Mouse (Mus musculus): ENCODE data around the gene Srcap.
"Not testable (repeated sequence)": the region's sequence is repeated elsewhere in the genome, so short reads cannot be mapped to it uniquely, and the experiment has no call there.

Gene Srcap

DNA sequence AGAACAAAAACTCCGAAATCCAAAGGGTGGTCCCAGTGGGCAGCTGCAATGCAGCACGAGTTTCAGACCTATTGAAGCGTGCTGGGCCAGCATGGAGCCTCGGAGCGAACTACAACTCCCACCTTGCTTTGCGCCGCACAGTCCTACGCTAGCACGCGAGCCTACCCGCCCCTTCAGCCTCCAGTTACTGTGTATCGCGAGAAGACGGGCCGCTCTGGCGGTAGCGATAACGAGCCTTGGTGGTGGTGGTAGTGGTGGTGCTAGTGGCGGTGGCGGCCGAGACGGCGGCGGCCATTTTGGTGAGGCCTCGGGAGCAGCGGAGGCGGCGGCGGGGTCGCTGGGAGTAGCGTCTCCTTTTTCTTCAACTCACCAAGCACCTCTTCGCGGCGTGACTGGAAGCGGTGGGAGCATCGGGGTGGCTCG is at the start of gene Srcap:
Srcap (plus strand) TSS at position 176 of the 423 bp plus-strand sequence.
- peak; percentile 98 for DNase-seq

- DNase-seq: no peak
Observed at GRCm38 (mm10) chr7:127465191-127465590, 46.6 kb upstream of the Srcap start.

DNA sequence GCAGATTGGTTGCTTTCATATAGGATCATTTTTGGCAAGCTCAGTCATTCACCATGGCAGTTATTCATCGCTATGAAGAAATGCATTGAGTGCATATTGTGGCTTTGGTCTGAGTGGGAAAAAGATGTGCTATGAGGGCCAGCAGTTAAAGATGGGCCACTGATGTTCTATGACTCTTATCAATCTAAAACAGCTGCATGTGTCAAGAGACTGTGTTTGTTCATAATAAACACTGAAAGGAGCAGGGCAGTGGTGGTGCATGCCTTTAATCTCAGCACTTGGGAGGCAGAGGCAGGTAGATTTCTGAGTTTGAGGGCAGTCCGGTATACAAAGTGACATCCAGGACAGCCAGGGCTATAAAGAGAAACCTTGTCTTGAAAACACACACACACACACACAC is 46.1 kb upstream of the Srcap start:
- not testable (repeated sequence) for DNase-seq

GRCm38 (mm10) chr7:127466606-127467005 is 45.2 kb upstream of the Srcap start:
- DNase-seq: no peak

- DNase-seq: peak; percentile 46
Observed at GRCm38 (mm10) chr7:127470011-127470715, 41.6 kb upstream of the Srcap start.

DNA sequence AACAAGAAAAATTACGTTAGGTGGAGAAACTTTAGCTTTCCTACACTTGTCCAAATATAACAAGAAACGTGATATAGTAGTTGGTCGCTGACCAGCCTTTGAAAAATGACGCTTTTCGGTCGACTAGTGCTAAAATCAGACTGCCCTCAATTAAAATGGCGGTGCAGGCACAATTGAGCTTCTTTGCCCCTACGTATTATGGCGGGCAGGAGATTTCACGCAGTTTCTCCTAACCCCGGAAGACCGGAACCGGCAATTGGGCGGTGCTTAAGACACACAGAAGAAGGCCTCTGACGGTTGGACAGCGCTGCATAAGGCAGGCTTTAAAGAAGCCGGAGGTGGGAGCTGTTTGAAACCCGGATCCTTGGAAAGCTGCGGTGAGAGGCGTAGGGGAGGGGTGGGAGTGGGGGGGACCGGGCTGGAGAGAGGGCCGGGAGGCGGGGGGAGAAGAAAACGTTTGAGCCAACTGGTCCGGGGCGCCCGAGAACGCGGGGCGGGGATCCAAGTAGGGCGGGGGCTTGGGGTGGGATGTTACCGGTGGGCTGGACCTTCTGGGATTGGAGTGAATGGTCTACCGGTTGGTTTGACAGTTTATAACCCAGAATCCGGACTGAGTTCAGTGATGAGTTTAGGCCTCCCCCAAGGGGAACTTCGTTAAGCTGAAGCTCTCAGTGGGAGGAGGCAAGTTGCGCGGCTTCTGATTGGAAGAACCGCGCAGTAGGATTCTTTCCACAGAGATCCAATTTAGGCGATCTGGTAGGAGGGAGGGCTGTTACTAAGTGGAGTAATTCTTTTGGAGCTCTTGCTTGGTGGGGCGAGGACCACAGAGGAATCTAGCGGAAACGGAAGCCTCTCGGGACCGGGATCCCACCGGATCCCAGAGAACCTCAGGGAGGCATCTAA is 40.8 kb upstream of the Srcap start:
- peak; percentile 94 for DNase-seq

- DNase-seq: peak; percentile 75
Observed at GRCm38 (mm10) chr7:127471646-127472010, 40.2 kb upstream of the Srcap start.

DNA sequence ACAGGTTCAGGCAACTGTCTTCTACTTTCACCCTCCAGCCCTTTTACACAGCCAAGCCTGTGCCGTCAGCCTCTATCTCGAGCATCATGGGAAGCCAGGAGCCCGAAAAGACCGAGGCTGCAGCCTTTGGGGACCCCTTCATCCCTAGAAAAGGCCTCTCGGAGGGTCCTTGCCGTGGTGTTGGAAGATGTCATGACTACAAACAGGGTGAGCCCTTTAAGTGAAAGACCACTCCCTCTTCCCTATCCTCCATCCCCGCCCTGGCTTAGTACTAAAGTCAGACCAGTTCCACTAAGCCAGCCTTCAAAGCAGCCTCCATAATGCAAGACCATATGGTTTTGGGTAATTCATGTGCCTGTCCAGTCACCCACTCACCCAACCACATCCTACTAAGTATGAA is 39.7 kb upstream of the Srcap start:
- no peak for DNase-seq

- DNase-seq: peak; percentile 36
Observed at GRCm38 (mm10) chr7:127473705-127474104, 38.1 kb upstream of the Srcap start.

GRCm38 (mm10) chr7:127474378-127475070 is 37.3 kb upstream of the Srcap start:
- DNase-seq: no peak

DNA sequence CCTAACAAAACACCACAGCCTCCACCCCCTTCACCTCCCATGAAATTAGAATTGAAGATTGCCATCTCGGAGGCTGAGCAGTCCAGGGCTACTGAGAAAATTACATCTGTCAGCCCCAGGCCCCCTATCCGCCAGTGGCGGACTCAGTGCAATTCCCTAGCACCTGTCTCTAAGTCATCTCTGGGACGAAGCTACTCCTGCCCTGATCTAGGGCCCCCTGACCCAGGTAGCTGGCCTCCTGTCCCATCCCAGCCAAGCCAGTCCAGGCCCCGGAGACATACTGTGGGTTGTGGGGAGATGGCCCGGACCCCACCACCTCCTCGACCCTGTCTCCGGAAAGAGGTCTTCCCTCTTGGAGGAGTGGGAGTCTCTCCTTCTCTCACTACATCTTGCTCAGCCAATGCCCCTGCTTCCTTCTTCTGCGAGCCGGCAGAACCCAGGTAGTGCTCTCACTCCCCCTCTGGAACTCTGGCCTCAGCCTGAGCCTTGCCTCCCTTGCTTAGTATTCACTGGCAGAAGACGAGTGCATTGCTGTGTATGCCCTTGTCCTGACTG is 36.5 kb upstream of the Srcap start:
- DNase-seq: no peak

GRCm38 (mm10) chr7:127476336-127476735 is 35.4 kb upstream of the Srcap start:
- DNase-seq: peak; percentile 45

DNA sequence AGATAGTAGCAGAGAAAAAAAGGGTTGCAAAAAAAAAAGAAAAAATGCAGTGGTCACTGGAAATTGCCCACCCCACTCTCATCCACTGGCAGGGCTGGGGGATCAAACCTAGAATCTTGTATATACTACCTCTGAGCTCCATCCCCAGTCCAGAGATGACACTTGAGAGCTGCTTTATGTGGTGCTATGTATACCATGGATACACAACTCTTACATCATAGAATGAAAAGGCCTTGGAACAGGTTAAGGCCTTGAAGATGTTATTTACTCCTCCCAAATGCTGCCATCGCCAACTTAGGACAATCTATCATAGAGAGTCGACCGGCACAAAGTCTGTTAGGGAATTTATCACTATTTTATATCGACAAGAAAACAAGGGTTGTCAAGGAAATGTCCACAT is 34.9 kb upstream of the Srcap start:
- no peak for DNase-seq

DNA sequence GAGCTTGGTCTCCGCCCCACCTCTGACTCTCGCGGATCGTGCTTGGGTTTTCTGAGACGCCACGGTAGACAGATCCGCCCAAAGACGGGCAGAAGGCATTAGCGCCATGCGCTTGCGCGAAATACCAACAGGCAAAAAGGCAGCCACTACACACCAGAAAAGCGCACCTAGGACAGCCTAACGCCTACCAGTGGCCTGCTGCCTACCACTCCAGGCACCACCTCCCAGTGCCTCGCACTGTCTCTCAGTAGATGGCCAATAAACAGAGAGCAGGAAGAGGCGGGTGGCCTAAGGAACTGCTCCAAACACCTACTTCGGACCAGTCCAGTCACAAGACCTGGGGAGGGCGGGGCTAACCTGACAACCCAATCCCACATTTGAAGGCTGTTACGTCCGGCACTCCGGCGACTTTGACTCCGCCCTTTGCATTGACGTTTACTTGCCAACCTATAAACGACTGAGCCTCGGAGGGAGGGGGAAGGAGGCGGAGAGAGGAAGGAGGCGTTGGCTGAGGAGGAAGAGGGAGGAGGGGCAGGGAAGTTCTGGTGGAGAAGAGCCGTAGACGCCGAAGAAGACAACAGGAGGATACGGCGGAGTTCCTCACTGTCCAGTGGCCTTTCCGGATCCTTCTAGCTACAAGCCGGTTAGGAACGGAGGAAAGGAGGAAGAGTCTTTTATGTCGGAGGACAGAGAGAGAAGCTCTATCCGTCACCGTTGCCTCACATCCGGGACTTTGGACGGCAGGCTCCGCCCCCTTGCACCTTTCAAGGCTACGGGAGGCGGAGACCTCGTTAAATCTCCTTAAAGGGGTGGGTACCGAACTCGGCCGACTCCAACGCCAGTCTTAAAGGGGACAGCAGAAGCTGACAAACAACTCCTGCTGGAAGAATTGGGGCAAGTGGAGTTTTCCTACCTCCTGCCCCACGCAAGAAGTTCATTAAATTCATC is 33.8 kb upstream of the Srcap start:
- peak; percentile 99 for DNase-seq

DNA sequence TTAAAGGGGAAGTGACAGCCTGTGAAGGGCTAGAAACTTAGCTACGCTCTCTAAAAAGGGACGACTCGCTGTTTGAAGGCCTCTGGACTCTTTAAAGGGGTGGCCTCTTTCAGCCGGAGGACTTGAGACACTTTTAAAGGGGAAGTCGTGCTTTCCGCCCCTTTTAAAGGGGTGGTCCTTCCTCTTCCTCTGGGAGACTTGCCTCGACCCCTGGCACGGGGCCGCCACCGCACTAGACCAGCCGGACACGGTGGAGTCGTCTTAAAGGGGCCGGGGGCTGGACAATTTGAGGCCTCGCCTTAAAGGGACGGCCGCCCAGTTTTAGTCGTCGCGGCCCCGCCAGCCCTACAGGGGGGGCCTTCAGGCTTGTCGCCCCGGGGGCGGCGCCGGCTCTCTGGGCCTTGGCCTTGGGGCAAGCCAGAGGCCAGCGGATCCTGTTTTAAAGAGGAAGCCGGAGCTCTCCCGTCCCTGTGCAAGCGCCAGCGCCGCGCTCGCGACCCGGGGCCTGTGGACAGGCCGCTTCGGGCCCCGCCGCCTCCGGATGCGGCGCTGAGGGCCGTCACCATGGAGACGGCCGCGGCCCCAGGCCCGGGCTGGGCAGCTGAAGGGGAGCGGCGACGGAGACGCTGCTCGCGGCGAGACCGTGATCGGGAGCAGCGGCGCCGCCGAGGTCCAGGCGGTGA is 33.0 kb upstream of the Srcap start, which contains the start of gene Fbrs:
Fbrs (plus strand) TSS at position 565 of the 683 bp plus-strand sequence.
- DNase-seq: peak; percentile 98

- DNase-seq: peak; percentile 49
Observed at GRCm38 (mm10) chr7:127479318-127480225, 32.2 kb upstream of the Srcap start.

DNA sequence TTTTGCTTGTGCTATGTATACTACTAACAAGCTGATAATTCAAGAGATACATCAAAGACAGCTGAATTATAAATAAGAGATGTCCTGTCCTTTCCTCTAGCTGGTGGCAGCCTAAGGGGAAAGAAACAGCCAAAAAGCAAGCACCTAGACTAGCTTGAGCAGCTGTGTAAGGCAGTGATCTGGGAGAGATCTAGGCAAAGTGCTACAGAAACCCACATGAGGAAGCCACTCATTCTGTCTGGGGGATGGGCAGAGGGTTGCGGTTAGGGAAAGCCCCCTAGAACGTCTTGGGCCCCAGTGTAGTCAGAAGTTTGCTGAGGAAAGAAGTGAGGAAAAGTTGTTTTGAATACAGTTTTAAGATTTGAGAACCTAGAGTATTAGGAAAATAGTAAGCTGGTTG is 31.5 kb upstream of the Srcap start:
- no peak for DNase-seq

GRCm38 (mm10) chr7:127485416-127485815 is 26.4 kb upstream of the Srcap start:
- no peak for DNase-seq

DNA sequence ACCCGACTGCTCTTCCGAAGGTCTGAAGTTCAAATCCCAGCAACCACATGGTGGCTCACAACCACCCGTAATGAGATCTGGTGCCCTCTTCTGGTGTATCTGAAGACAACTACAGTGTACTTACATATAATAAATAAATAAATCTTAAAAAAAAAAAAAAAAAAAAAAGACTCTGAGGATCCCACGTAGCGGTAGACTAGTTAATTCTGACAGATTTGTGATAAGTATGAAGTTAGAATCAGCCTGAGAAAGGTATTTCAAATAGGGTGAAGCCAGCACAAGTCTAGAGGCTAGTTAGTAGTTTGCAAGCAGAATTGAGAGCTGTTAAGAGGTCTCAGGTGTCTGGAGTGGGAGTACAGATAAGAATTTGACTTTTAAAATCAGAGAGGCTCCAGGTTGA is 23.4 kb upstream of the Srcap start:
- not testable (repeated sequence) for DNase-seq

GRCm38 (mm10) chr7:127489982-127490381 is 21.8 kb upstream of the Srcap start:
- DNase-seq: no peak
